Mouse (Mus musculus) liver, embryonic 11.5 days (tissue): ENCODE results near the gene Plekha4. TPM values are rescaled to one million over a fixed set of nuclear protein-coding genes. Genes with fewer than 3 reads are reported as not detected.
"Not testable (repeated sequence)": the region's sequence is repeated elsewhere in the genome, so short reads cannot be mapped to it uniquely, and the experiment has no call there.

Experiments used
- ATAC-seq: fragments of 200-750 bp; cut with Nextera tagmentation; replicated peaks from 2 replicates; pipeline ENCODE4 v1.8.0; 2017; ENCODE audit warnings: moderate number of reproducible peaks, mild to moderate bottlenecking, moderate TSS enrichment, moderate library complexity; ENCODE audit not compliant: low FRiP score
- DNase-seq: peaks from one replicate; pipeline ENCODE4 v3.0.0-alpha.2; 2017; ENCODE audit warnings: low spot score
- H3K27ac ChIP-seq: fragments of 300-500 bp; sonication (generic); 2 replicates; pipeline ENCODE4 v1.5.1; 2014; ENCODE audit warnings: mild to moderate bottlenecking, low read depth, low read length, control low read depth
- H3K27me3 ChIP-seq: fragments of 300-500 bp; sonication (generic); replicated peaks from 2 replicates; pipeline ENCODE4 v1.6.1; 2014; ENCODE audit warnings: low read length, mixed read lengths; ENCODE audit not compliant: control insufficient read depth, insufficient read depth
- H3K36me3 ChIP-seq: fragments of 300-500 bp; sonication (generic); 2 replicates; pipeline ENCODE4 v1.6.1; 2014; ENCODE audit warnings: mild to moderate bottlenecking, low read length, moderate library complexity, mixed read lengths; ENCODE audit not compliant: control insufficient read depth, insufficient read depth
- H3K4me1 ChIP-seq: fragments of 300-500 bp; sonication (generic); replicated peaks from 2 replicates; pipeline ENCODE4 v1.6.1; 2014; ENCODE audit warnings: low read length, mixed read lengths; ENCODE audit not compliant: control insufficient read depth, insufficient read depth
- H3K4me2 ChIP-seq: fragments of 300-500 bp; sonication (generic); 2 replicates; pipeline ENCODE4 v1.6.1; 2014; ENCODE audit warnings: mild to moderate bottlenecking, control low read depth, moderate library complexity
- H3K4me3 ChIP-seq: fragments of 300-500 bp; sonication (generic); 2 replicates; pipeline ENCODE4 v1.5.1; 2014; ENCODE audit warnings: low read depth, low read length, control low read depth
- H3K9ac ChIP-seq: fragments of 300-500 bp; sonication (generic); 2 replicates; pipeline ENCODE4 v1.6.1; 2014; ENCODE audit warnings: low read depth, low read length, control low read depth
- H3K9me3 ChIP-seq: fragments of 300-500 bp; sonication (generic); 2 replicates; pipeline ENCODE4 v1.6.1; 2016; ENCODE audit warnings: low read length, inconsistent platforms, mixed read lengths; ENCODE audit not compliant: control insufficient read depth
- WGBS: fragments of 180-500 bp; shearing (Covaris S2); extraction: QIAGEN DNeasy Blood & Tissue Kit; methylation state at CpG from one replicate; pipeline ENCODE4 v1.1.7; 2014; 5-methylcytosine and 5-hydroxymethylcytosine counted together
- polyA plus RNA-seq: library from polyadenylated mRNA; unstranded; fragments of >200 nt; fragmentation: Nextera tagmentation; extraction: Ambion mirVana; gene quantifications from 2 replicates; pipeline ENCODE4 v1.2.1, GENCODE M21; 2014

Gene Plekha4
- polyA plus RNA-seq, 1 experiment from 2014 or later = 0.89 TPM

- Histone ChIP-seq H3K27me3 (no peaks in the 10 kb centered on the region), H3K9me3 (no peaks in the 10 kb centered on the region), H3K4me3 (peak overlapping the region; percentile 87), H3K27ac (peak overlapping the region; percentile 99), H3K36me3 (peaks cover 9% of the 10 kb centered on the region; the same call in 1 of the 2 replicates), H3K9ac (peak overlapping the region; percentile 97), H3K4me2 (peak overlapping the region; percentile 80), H3K4me1 (peaks cover 40% of the 10 kb centered on the region)
- ATAC-seq = peak; percentile 87
- WGBS = 6% methylated on average over 12 of the region's 12 CpGs
- peak; percentile 78 for DNase-seq
These were observed 1.1 kb upstream of the Plekha4 start for GRCm38 (mm10) chr7:45524841-45525621.

- H3K27me3 ChIP-seq = no peaks in the 10 kb centered on the region
- WGBS = 16% methylated on average over 7 of the region's 7 CpGs
- no peak for ATAC-seq
- peak overlapping the region; percentile 80 for H3K4me2 ChIP-seq
- H3K4me3 ChIP-seq = peak overlapping the region; percentile 87
- H3K9me3 ChIP-seq = no peaks in the 10 kb centered on the region
- peak; percentile 35 for DNase-seq
- peaks cover 9% of the 10 kb centered on the region; the same call in 1 of the 2 replicates for H3K36me3 ChIP-seq
- peaks cover 36% of the 10 kb centered on the region for H3K4me1 ChIP-seq
- peak overlapping the region; percentile 97 for H3K9ac ChIP-seq
- peak overlapping the region; percentile 99 for H3K27ac ChIP-seq
These were observed 467 bp downstream of the Plekha4 start for GRCm38 (mm10) chr7:45526474-45527120.

- Histone ChIP-seq H3K27ac (0 out of 2 replicates have a peak overlapping the region, but pooled peaks have one; percentile 17), H3K4me1 (peaks cover 34% of the 10 kb centered on the region), H3K4me2 (peak overlapping the region; percentile 80), H3K4me3 (peak overlapping the region; percentile 87; the same call in 1 of the 2 replicates)
- not testable (repeated sequence) for H3K27me3 ChIP-seq, DNase-seq, H3K9me3 ChIP-seq, H3K9ac ChIP-seq, H3K36me3 ChIP-seq, ATAC-seq
- 71% methylated on average over 6 of the region's 6 CpGs for WGBS
These were observed 1.0 kb downstream of the Plekha4 start for GRCm38 (mm10) chr7:45527169-45527568.

GRCm38 (mm10) chr7:45529461-45529860, 3.3 kb downstream of the Plekha4 start:
- no peaks in the 10 kb centered on the region for H3K9me3 ChIP-seq
- H3K4me2 ChIP-seq = peak overlapping the region; percentile 31; the same call in 1 of the 2 replicates
- no peak overlapping the region for H3K9ac ChIP-seq
- DNase-seq = no peak
- no peak for ATAC-seq
- H3K4me1 ChIP-seq = peaks cover 17% of the 10 kb centered on the region
- H3K27ac ChIP-seq = no peak overlapping the region
- no peak overlapping the region for H3K4me3 ChIP-seq
- no peaks in the 10 kb centered on the region for H3K27me3 ChIP-seq
- 16% methylated on average over 6 of the region's 6 CpGs for WGBS
- peaks cover under 1% of the 10 kb centered on the region; the same call in 1 of the 2 replicates for H3K36me3 ChIP-seq

GRCm38 (mm10) chr7:45530643-45531042, 4.5 kb downstream of the Plekha4 start:
- H3K4me1 ChIP-seq = peaks cover 9% of the 10 kb centered on the region
- H3K27me3 ChIP-seq = no peaks in the 10 kb centered on the region
- H3K9ac ChIP-seq = no peak overlapping the region
- WGBS = 71% methylated on average over 2 of the region's 2 CpGs
- no peak overlapping the region for H3K4me2 ChIP-seq
- DNase-seq (no peak), ATAC-seq (no peak)
- H3K4me3 ChIP-seq = no peak overlapping the region
- no peaks in the 10 kb centered on the region for H3K36me3 ChIP-seq
- H3K27ac ChIP-seq = no peak overlapping the region
- no peaks in the 10 kb centered on the region for H3K9me3 ChIP-seq

GRCm38 (mm10) chr7:45535676-45536075, 9.5 kb downstream of the Plekha4 start:
- Histone ChIP-seq H3K4me3 (no peak overlapping the region), H3K4me2 (no peak overlapping the region), H3K9me3 (no peaks in the 10 kb centered on the region), H3K9ac (no peak overlapping the region), H3K27ac (no peak overlapping the region), H3K27me3 (no peaks in the 10 kb centered on the region), H3K36me3 (no peaks in the 10 kb centered on the region), H3K4me1 (no peaks in the 10 kb centered on the region)
- DNase-seq (no peak), ATAC-seq (no peak)
- WGBS = 71% methylated on average over 1 of the region's 1 CpGs

- Histone ChIP-seq H3K4me3 (peak overlapping the region; percentile 51; the same call in 1 of the 2 replicates), H3K36me3 (no peaks in the 10 kb centered on the region), H3K4me1 (no peaks in the 10 kb centered on the region), H3K9me3 (no peaks in the 10 kb centered on the region), H3K27me3 (no peaks in the 10 kb centered on the region), H3K27ac (no peak overlapping the region), H3K4me2 (peak overlapping the region; percentile 73), H3K9ac (peak overlapping the region; percentile 58)
- DNase-seq = no peak
- ATAC-seq = no peak
- WGBS = 81% methylated on average over 10 of the region's 10 CpGs
These were observed 11.5 kb downstream of the Plekha4 start for GRCm38 (mm10) chr7:45537602-45538001.

- H3K4me2 ChIP-seq = peak overlapping the region; percentile 73
- no peaks in the 10 kb centered on the region for H3K27me3 ChIP-seq
- WGBS = 9% methylated on average over 29 of the region's 29 CpGs
- peak overlapping the region; percentile 58 for H3K9ac ChIP-seq
- H3K4me1 ChIP-seq = no peaks in the 10 kb centered on the region
- ATAC-seq (peak; percentile 32; the same call in 1 of the 2 replicates), DNase-seq (peak; percentile 62)
- no peaks in the 10 kb centered on the region for H3K36me3 ChIP-seq
- H3K9me3 ChIP-seq = no peaks in the 10 kb centered on the region
- H3K27ac ChIP-seq = no peak overlapping the region
- H3K4me3 ChIP-seq = peak overlapping the region; percentile 51
These were observed 12.3 kb downstream of the Plekha4 start for GRCm38 (mm10) chr7:45538163-45539041.
